Mouse (Mus musculus) neutrophil, adult 5-6 weeks (primary cell): ENCODE measurements around the gene Creb3l1. TPM values are rescaled to one million over a fixed set of nuclear protein-coding genes. Genes with fewer than 3 reads are reported as not detected.

ENCODE experiments used
- ATAC-seq: fragments of 151-379, 151-347 bp; 2 replicates; pipeline ENCODE4 v1.8.0; 2017; ENCODE audit warnings: mild to moderate bottlenecking, moderate TSS enrichment; ENCODE audit not compliant: insufficient number of reproducible peaks, poor library complexity, low FRiP score, severe bottlenecking; ENCODE audit errors: extremely low read depth
- total RNA-seq: library from RNA; stranded (forward); fragments of 200-1000 nt; gene quantifications from 2 replicates; pipeline ENCODE4 v1.2.3, GENCODE M21; 2017

Creb3l1 gene
- total RNA-seq, 1 experiment from 2014 or later, result 0.23 TPM

DNA sequence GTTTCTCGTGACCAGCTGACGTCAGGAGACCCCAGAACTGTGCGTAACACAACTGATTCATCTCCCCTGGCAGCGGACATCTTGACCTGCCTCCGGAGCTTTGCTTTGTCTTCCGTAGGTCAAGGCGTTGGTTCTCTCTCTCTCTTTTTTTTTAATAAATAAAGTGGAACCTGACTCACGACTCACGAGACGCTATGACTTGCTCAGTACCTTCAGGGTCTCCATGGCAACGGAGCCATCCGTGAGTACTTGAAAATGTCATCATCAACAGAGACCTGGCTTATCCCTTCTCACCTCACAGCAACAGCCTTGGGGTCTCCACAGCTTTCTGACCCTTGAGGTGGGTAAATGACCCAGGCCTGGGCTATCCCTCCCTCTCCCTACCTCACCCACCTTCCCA lies 19.0 kb upstream of the Creb3l1 start:
- ATAC-seq, result no peak

DNA sequence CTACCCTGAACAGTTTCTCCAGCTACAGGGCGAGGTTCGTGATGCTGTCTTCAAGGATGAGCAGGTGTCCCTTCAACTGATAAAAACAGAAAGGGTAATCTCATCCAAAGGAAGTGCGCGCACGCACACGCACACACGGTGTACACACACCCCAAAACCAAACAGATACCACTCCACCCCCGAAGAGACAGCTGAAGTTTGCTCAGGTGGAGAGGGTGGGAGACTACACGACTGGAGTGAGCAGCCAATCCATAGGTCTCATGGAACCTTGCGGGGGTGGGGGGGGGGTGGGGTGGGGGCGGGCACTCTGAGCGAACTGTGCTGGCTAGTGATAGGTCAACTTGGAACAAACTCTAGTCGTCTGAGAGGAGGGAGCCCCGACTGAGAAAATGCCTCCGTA lies 17.2 kb upstream of the Creb3l1 start:
- ATAC-seq, result no peak

GRCm38 (mm10) chr2:92034273-92034672 lies 10.0 kb upstream of the Creb3l1 start:
- no peak for ATAC-seq

DNA sequence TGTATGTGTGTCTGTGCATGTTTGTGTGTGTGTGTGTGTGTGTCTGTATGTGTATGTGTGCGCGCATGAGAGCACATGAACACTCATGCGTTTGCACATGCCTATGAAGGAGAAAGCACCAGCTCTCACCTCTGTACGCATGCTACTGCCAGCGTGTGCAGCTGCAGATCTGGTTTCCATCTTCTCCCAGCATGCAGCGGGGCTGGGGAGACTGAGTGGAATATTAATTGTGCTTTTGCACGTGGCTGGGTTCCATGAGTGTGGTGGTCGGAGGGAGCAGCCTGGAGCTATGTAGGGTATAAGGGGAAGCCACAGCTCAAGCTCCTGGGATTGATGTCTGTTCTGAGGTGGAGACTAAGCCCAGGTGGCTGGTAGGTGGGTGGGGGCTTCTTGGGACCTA lies 6.3 kb upstream of the Creb3l1 start:
- ATAC-seq, result no peak

GRCm38 (mm10) chr2:92029387-92030133 lies 5.3 kb upstream of the Creb3l1 start:
- no peak for ATAC-seq

- ATAC-seq, result no peak
Measured at GRCm38 (mm10) chr2:92027811-92028590, 3.7 kb upstream of the Creb3l1 start.

DNA sequence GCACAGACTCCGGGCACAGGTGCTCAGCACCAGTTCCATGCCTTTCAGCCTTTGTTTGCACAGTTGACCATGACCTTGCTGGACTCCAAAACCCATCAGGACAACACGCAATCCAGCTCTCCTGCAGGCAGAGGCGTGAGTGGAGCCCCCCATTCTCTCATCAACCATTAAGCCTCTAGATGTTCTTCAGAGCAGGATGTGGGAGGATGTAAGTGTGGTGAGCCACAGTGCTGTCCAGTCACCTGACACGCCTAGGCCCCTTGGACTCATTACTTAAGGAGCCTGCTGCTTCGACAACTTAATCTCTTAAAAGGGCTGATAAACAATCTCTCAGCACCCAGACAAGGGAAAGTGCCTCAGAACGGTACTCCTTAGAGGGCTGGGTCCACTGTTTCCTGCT lies 1.7 kb upstream of the Creb3l1 start:
- no peak for ATAC-seq

GRCm38 (mm10) chr2:92025202-92025601 lies 900 bp upstream of the Creb3l1 start:
- no peak for ATAC-seq

GRCm38 (mm10) chr2:92023362-92024273 lies 684 bp downstream of the Creb3l1 start:
- no peak for ATAC-seq

DNA sequence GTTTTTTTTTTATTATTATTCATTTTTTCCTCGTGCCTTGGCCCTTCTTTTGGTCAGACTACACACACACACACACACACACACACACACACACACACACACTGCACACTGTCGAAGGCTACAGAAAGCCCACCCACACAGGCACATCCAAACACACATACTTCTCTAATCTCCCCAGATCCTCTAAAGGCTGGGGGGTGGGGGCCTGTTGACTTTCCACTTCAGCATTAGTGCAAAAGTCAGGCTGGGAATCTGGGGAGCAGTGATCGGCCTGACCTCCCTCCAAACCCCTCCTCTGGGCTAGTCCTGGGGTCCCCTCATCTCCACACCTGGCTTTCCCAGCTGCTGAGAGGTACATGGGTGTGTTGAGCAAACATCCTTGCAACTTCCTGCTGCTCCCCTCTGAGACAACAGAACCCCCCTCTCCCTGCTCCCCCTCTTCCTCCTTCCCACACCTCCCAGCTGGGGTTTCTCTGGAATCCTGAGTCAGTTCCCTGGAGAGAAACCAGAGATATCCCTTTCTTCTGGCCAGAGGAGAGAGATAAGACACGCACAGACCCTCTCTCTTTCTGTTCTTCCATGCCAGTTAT lies 3.5 kb downstream of the Creb3l1 start:
- no peak for ATAC-seq

GRCm38 (mm10) chr2:92017440-92017839 lies 6.9 kb downstream of the Creb3l1 start:
- no peak for ATAC-seq

GRCm38 (mm10) chr2:92016981-92017380 lies 7.3 kb downstream of the Creb3l1 start:
- no peak for ATAC-seq

GRCm38 (mm10) chr2:92014891-92015290 lies 9.4 kb downstream of the Creb3l1 start:
- no peak for ATAC-seq

GRCm38 (mm10) chr2:92014248-92014647 lies 10.1 kb downstream of the Creb3l1 start:
- ATAC-seq, result no peak

DNA sequence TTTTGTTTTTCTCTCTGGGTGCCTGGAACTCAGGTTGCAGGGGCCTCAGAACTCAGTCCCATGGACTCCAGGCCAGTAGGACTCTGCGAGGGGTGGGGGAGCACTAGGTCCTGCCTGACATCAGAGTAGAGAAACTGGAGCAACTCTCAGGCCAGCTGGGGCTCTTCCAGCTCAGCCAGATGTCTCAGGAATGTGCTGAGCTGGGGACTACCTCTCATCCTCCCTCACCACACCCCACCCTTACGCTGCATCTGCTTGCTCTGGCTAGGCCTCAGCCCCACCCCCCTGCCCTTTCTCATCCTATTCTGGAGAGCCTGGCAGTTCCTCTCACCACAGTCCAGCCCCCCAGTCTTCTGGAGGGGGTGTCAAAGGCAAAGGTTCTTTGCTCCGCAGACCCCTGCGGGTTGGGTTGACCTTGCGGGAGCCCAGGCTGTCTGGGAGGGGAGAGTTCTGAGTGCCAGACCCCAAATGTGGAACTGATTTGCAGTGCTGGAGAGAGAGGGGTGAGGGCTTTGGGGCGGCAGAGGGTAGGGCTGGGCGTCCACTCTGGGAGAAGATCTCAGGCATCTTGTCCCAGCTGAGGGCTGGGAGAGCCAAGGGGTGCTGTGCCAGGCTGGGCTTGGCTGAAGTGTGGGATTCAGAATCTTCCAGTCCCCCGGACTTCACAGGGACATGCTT lies 11.4 kb downstream of the Creb3l1 start:
- ATAC-seq, result no peak

- no peak for ATAC-seq
Measured at GRCm38 (mm10) chr2:92011424-92012353, 12.6 kb downstream of the Creb3l1 start.

GRCm38 (mm10) chr2:92008623-92009404 lies 15.5 kb downstream of the Creb3l1 start:
- ATAC-seq, result no peak
